Mouse (Mus musculus): Measurements from ENCODE around the gene Vps35l. TPM values are rescaled to one million over a fixed set of nuclear protein-coding genes. Genes with fewer than 3 reads are reported as not detected.

Vps35l gene
- total RNA-seq, 2 experiments from 2014 or later, result 21.2 to 24.8 TPM

DNA sequence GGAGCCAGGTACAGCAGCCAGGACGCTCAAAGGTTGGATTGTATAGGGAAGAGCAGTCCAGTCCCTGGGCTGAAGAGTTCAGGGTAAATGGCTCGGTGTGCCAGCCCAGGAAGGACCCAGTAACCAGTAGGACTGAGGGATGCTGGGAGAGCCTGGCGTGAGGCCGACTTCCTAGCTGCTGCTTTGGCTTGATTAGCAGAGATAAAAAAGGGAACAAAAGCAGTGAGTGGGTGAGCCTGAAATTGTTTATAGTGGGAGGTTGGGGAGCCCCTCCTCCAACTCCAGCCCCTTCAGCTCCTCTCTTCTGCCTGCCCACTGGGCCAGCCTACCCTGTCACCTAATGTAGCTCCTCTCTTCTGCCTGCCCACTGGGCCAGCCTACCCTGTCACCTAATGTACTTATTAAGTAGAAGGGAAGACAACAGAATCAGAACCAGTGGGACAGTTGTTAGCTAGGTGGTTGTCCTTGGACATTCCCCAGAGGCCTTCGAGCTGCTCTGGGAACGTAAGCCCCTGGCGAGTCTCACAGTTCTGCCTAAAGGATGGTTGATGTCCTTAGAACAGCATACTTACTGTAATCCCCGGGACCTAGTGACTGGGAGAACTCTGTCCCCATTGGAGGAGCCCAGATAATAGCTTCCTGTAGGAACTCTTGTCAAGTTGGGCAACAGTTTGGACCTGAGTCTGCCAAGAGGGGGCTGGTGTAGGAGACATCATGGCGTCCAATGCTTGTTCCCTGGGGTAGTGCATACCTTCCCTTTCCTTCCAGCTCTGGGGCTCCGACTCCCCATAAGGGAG is 37.8 kb downstream of the Vps35l start:
- DNase-seq, result peak; percentile 49 to 60

DNA sequence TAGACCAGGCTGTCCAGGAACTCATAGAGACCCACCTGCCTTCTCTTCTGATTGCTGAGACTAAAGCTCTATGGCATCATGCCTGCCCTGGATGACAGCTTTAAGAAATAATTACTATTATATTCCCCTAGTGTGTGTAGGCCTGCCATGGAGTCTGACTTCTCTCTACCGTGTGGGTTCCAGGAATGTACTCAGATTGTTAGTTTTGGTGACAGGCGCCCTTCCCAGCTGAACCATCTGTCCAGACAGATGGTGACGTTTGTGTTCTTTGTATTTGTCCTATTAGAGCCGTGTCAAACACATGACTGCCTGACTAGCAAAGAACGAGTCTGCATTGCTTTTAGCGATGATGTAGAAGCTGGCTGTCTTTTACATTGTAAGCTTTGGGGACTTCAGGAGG is 38.5 kb downstream of the Vps35l start:
- DNase-seq, result no peak

DNA sequence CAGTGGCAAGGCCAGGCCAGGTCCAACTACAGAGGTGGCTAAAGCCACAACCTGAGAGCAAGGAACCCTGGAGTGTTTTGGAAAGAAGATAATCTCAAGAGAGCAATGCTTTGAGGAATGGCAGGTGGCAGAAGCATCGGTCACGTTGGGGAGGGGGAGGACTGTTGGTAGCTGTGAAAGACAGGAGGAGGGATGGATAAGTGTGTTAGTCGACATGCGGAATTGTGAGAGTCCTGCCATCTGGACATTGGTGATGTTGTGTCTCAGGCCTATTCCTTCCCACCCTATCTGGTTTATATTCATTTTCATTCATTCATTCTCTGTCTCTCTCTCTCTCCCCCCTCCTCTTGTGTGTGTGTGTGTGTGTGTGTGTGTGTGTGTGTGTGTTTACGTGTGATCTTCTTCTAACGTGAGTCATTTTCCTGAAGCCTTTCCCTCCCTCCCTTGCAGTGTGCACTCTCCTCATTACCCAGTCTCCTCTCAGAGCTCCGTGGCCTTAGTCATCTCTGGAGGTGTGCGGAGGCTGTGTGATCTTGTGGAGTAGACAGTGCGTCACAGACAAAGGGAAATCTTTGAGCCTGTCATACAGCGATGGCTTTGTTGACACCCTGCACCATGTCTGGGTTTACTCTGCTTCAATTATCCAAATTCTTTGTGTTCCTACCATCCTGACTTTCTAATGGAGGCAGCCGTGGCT is 43.4 kb downstream of the Vps35l start:
- DNase-seq, result no peak

DNA sequence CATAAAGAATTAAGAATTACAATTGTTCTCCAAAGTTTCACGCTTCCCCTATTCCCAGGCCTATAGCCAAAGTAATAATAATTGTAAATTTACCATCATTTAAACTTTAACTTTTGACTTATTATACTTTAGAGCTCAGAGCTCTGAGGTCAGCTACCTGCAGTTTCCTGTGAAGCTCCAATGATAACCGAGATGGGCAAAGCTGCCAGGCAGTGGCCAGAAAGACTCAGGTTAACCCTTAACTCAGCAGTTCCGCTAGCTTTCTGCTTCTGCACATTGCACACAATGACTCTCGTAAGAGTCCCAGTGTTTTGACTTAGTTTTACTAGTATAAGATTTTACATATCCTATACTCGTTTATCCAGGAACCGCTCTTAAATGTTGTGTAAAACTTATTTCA is 46.1 kb downstream of the Vps35l start:
- DNase-seq, result no peak

DNA sequence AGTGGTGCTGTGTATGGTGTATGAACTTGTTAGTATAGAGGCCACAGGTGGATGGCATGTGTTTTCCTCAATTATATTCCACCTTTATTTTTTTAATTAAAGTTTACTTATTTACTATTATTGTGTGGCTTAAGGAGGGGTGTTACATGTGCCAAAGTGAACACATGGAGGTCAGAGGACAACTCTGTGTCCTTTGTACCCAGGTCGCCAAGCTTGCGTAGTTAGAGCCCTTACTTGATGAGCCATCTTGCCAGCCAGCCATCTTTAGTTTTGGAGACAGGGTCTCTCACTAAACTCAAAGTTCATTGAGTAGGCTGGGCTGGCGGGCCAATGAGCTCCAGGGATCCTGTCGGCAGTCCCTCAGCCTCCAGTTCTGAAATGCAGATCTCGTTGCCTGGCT is 47.3 kb downstream of the Vps35l start:
- no peak for DNase-seq

DNA sequence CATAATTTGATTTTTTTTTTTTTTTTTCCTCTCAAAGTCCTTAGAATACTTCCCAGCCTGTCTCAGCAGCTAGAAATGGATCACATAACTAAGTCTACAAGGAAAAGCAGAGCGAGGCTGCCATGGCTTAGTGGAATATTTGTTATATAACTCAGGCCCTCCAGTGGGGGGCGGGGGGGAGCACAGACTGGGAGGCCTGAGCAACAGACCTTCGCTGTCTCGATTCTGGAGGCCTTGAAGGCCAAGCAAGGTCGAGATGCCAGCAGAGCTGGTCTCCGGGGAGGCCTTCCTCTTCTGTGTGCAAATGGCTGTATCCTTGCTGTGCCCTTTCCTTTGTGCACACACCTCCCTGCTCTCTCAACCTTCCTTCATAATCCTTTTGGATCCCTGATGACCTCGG is 48.5 kb downstream of the Vps35l start:
- no peak for DNase-seq

DNA sequence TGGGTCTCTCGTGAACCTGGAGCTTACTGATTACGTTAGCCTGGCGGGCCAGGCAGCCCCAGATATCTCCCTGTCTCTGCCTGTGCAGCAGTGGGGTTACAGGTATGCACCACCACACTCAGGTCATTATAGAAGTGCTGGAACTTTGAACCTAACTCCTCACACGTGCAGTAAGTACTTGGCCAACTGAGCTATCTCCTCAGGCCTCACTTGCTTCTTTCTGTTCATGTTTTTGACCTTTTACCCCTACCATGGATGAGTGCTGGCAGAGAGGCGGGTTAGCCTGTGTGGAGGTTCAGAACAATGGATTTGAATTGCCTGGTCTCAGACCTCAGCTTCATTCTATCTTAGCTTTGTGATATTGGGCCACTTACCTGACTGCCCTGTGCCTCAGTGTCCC is 50.3 kb downstream of the Vps35l start:
- no peak for DNase-seq

DNA sequence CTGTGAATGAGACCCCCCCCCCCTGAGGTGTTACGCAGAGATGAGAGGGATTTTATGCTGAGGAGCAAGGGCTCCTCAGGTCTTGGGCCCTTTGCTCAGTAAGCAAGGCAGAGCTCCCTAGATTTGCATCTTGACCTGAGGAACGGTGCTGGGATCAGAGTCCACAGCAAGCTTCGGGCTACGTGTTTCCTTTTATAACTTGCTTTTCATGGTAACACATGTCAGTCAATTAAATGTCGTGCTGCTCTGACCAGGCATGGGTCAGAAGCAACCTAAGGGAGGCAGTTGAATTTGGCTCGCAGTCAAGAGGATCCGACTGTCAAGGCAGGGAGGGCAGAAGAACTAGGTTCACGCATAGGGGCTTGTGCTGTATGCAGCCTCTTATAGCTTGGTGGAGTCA is 53.9 kb downstream of the Vps35l start:
- DNase-seq, result no peak

DNA sequence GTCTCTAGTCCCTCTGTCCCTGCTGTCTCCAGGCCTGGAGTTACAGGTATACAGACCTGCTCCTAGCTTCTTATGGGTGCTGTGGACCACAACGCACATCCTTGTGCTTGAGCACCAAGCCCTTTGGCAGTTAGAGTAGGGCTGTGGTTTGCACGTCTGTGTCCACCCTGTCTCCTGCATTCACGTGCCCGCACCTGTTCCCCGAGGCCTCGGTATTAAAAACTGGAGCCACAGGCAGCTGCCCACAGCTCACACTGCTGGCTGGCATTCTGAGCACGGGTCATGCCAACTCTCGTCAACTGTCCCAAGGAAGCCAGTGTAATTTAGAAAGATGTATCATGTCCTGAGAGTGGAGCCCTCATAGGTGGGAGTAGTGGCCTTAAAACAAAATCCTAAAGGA is 55.8 kb downstream of the Vps35l start:
- no peak for DNase-seq

DNA sequence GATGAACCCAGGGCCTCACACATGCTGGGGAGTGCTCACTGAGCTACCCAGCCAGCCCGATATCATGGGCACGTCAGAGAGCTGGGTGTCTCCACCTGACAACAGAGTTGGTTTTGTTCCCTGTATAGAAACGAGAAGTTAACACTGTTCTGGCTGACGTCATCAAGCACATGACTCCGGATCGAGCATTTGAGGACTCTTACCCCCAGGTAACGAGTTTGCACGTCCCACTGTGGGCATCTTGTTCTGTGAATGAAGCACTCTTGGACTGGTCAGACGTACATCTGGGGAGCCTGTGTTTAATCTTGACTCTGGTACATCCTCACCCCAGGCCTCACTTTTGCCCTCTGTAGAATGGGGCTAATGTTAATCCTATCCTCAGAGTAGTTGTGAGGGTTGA is 56.8 kb downstream of the Vps35l start:
- no peak for DNase-seq

DNA sequence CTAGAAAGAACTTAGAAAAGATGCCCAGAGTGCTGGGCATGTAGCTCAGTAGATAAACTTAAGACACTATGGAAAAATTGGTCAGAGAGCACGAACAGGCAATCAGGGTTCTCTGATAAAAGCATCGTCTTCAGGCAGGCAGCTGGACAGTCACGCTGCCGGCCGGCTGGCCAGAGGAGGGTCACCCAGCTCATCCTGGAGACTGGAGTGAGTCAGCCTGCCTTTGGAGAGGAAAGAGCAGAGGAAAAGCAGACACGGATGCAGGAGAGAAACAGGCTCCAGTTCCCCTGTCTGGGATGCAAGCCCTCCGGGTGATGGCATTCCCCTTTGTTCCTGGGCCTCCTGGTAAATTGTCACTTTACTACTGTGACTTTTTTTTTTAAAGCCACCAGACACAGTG is 57.6 kb downstream of the Vps35l start:
- DNase-seq, result peak in 1 of 2 experiments; percentile 42

DNA sequence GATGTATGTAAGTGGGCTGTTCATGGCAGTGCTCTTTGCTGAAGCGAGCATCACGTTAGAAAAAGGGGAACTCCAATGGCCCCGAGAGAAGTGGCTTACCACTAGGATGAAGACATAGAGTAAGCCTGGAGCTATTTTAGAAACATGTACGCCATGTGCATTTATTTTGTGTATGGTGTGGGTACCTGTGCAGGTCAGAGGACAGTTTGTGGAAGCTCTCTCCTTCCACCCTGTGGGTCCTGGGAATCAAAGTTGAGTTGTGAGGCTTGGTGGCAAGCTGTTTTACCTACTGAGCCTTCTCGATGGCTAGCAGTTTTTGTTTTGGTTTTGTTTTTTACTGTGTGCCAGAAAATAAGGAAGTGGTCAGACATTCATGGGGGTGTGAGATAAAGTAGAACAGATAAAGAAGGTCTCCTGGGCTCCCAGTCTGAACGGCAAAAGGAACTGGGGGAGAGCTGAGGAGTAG is 58.1 kb downstream of the Vps35l start:
- DNase-seq, result peak in 1 of 2 experiments; percentile 38

DNA sequence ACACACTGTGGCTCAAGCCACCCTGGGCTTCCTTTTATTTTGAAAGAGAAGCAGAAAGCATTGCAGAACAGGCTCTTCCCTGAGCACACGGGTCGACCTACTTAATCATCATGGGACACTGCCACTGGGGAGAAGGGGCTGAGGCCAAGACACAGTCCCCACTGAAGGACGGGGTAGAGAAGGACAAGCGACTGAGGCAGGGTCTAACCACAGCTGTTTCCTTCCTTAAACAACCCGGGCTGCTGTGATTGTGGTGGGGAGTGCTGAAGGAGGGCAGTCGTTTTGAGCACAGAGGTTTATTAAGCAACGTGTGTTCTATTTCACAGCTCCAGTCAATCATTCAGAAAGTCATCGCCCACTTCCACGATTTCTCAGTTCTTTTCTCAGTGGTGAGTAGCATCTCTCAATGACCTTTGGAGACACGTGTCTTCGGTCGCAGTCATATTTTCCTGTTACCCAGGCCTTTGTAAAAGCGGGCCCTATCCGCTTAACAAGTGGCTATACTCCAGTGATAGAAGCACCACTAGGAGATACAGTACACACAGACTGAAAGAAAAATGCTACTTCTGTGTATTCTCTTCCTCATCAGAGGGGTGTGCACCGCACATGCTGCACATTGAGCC is 60.2 kb downstream of the Vps35l start:
- DNase-seq, result peak in 1 of 2 experiments; percentile 45

DNA sequence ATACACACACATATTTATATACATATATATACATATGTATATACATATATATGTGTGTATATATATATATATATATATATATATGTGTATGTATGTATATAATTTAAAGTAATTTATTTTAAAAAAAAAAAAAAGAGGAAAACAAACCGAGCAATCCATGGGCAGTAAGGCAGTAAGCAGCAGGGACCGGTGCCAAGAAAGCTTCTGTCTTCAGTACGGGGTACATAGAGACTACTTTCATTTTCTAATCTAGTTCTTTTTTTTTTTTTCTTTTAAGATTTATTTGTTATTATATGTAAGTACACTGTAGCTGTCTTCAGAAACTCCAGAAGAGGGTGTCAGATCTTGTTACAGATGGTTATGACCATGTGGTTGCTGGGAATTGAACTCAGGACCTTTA is 61.8 kb downstream of the Vps35l start:
- DNase-seq, result peak; percentile 44 to 55

DNA sequence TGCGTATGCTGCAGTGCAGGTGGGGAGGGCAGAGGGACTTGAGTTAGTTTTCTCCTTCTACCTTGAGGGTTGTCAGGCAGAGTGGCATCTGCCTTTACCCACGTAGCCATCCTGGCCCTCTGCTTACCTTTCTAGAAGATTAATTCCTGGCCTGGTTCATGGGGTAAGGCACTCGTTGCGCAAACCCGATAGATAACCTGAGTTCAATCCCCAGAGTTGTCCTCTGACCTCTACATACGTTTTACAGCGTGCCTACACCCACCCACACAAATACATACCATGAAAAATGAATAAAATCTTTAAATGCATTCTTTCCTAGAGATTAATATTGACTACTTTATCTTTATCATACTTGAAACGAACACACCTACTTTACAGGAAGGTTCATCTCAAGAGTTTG is 63.4 kb downstream of the Vps35l start:
- DNase-seq, result no peak

DNA sequence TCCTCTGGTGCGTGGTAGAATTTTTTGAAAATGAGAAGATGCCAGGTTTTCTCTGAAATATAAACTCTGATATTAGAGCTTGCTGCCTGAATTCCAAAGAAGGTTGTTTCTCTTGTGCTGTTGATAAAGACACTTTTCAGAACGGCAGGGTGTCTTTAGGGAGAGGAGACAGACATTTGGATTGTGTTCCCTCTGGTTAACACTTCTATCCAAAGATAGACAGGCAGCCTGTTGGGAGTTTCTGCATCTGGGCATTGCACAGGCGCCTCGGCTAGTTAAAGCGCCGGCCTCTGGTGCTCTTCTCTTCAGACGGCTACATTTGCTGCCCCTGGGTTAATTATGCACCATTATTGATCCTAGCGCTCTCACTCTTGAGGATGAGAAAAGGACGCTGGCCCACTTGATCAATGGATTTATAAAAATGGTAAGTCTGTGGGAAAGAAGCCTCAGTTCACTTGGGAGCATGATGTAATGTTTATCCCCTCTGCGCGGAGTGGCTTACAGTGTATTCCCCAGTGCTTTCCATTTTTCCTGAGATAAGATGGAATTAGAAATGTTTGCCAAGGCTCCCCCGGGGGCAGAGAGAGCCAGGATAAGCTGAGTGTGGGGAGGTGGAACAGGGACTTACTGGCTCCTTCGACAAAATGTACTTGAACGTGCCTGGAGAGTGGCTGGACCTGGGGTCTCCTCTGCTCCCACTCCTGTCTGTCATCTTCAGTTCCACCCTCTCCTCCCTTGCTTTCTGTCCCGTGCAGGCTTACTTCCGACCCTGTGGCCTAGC is 66.8 kb downstream of the Vps35l start:
- DNase-seq, result peak; percentile 65

DNA sequence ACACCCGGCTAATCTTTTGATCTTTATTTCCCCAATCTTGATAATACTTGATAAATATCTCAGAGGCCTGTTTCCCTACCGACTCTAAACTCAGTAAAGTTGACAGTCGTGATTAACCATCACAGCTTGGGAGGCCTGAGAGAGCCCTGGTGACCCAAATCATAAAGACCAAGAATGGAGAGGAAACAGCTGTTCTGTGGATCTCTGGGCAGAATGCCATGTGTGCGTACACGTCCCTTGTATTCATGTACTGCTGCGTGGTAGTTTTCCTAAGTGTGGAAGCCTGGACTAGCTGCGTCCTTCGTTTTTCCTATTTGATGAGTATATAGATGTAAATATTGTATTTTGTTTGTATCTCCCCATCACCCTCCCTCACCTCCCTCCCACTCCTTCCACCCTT is 67.9 kb downstream of the Vps35l start:
- DNase-seq, result peak; percentile 49 to 64

DNA sequence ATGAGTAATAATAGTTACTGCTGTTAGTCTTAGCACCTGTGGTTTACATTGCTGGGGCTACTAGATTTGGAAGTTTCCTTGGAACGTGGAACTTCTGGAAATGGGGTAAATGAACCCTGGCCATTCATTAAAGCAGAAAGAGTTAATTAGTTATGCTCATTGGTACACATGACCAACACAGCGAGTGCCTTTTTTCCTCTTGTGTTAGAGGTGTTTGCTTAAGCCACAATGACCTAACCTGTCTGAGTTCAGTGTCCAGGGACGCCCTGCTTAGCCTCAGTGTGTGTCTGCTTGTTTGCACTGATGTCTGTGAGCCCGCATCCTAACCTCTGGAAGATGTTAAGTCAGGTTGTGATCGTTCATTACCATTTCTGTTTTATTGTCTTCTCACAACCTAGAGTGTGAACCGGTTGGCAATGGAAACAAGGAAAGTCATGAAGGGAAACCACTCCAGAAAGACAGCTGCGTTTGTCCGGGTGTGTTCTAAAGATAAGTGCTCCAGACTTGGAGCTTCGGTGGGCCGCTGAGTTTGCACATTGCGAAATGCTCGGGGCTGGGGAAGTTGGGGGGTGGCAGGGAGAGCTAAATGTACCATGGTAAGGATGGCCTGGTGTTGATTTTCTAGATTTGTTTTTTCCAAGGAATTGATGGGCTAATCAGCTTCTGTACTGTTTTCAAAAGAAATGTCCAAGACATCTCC is 71.5 kb downstream of the Vps35l start:
- DNase-seq, result peak; percentile 56 to 75

DNA sequence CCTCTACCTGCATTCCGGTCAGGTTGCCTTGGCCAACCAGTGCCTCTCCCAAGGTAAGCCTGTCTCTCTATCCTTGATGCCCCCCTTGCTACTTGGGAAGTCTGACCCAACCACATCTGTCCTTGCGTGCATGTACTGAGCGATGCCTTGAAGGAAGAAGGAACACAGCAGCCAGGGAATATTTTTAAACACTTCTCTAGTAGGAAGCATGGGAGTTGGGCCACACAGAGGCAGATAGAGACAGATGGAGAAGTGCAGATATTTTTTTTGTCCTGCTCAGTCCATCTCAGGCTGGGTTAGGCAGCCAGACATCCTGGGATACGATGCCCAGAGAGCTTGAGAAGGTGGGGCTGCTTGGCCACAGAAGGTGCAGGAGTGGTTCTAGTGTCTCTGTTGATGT is 73.6 kb downstream of the Vps35l start:
- no peak for DNase-seq

DNA sequence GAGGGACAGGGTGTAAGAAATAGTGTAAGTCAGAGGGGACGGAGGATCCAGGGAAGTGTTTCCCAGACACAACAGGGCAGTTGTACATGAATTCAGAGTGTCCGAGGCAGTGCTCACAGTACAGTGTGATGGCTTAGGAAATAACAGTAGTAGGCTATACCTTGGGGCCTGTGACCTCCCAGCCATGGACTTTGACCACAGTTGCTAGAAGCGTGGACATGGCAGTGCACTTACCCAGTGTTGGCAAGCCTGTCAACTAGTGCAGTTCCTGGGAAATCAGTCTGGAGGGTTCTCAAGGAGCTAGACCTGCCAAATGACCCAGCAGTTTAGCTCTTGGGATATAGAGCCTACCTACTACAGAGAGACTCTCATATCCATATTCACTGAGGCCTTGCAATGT is 76.2 kb downstream of the Vps35l start:
- no peak for DNase-seq

DNA sequence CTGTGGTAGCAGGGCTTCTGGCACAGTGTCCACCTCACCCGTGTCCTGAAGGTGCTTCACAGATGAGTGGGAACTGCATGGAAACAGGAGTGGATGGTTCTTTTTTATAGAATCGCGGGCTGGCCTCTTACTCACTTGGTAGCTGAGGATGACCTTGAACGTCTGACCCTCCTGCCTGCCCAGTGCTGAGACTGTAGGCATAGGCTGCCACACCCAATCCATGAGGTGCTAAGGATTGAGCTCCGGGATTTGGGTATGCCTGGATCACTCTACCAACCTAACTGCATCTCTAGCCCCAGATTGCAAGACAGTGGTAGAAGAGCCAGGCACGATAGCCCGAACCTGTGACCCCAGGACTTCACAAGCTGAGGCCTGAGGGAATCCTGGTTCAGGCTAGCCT is 77.7 kb downstream of the Vps35l start:
- DNase-seq, result no peak

DNA sequence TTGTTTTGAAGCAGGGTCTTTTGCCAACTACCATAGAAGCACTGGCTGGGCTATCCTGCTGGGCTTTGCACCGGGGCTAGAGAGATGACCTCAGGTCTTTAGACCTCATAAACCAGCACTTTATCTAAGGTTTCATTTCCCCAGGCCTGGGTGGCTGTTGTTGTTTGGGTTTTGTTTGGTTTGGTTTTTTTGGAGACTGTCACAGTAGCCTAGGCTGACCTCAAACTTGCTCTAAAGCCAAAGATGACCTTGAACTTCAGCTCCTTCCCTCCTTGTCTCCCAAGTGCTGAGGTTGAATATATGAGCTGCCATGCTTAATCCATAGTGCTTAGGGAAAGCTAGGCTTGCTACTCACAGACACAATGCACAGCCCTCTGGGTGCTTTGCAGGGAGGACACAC is 79.6 kb downstream of the Vps35l start:
- DNase-seq, result no peak
